Mouse (Mus musculus) embryonic facial prominence, embryonic 12.5 days (tissue): Measurements from ENCODE around the gene Apeh. TPM values are rescaled to one million over a fixed set of nuclear protein-coding genes. Genes with fewer than 3 reads are reported as not detected.

ENCODE experiments used
- ATAC-seq: fragments of 200-750 bp; cut with Nextera tagmentation; 2 replicates; pipeline ENCODE4 v1.8.0; 2017; ENCODE audit not compliant: insufficient number of reproducible peaks, insufficient read depth, low FRiP score, low TSS enrichment
- H3K27ac ChIP-seq: fragments of 300-500 bp; sonication (generic); 2 replicates; pipeline ENCODE4 v1.5.1; 2016; ENCODE audit warnings: mild to moderate bottlenecking
- H3K27me3 ChIP-seq: fragments of 300-500 bp; sonication (generic); 2 replicates; pipeline ENCODE4 v1.6.1; 2016; ENCODE audit warnings: mild to moderate bottlenecking, moderate library complexity
- H3K36me3 ChIP-seq: fragments of 300-500 bp; sonication (generic); 2 replicates; pipeline ENCODE4 v1.6.1; 2016; ENCODE audit warnings: mild to moderate bottlenecking
- H3K4me1 ChIP-seq: fragments of 300-500 bp; sonication (generic); 2 replicates; pipeline ENCODE4 v1.6.1; 2016
- H3K4me2 ChIP-seq: fragments of 300-500 bp; sonication (generic); replicated peaks from 2 replicates; pipeline ENCODE4 v1.6.1; 2016; ENCODE audit warnings: mild to moderate bottlenecking, moderate library complexity
- H3K4me3 ChIP-seq: fragments of 300-500 bp; sonication (generic); 2 replicates; pipeline ENCODE4 v1.5.1; 2016; ENCODE audit warnings: mild to moderate bottlenecking
- H3K9ac ChIP-seq: fragments of 300-500 bp; sonication (generic); 2 replicates; pipeline ENCODE4 v1.6.1; 2016; ENCODE audit warnings: mild to moderate bottlenecking, moderate library complexity
- H3K9me3 ChIP-seq: fragments of 300-500 bp; sonication (generic); 2 replicates; pipeline ENCODE4 v1.6.1; 2016; ENCODE audit warnings: mild to moderate bottlenecking, moderate library complexity
- WGBS: fragments of 180-500 bp; shearing (Covaris S2); methylation state at CpG from one replicate; pipeline ENCODE4 v1.1.7; 2016; 5-methylcytosine and 5-hydroxymethylcytosine counted together
- polyA plus RNA-seq: library from polyadenylated mRNA; unstranded; fragments of >200 nt; fragmentation: Nextera tagmentation; extraction: Ambion mirVana; gene quantifications from 2 replicates; pipeline ENCODE4 v1.2.1, GENCODE M21; 2016

The Apeh gene
- polyA plus RNA-seq, 1 experiment from 2014 or later, result 54.7 TPM

GRCm38 (mm10) chr9:108072481-108072924 is 21.9 kb downstream of the Apeh start:
- no peak overlapping the region for H3K4me3 ChIP-seq
- no peak for ATAC-seq
- 70% methylated on average over 9 of the region's 9 CpGs for WGBS
- no peak overlapping the region for H3K9ac ChIP-seq
- H3K4me1 ChIP-seq, result peaks cover under 1% of the 10 kb centered on the region; the same call in 1 of the 2 replicates
- no peaks in the 10 kb centered on the region for H3K27me3 ChIP-seq
- no peak overlapping the region for H3K4me2 ChIP-seq
- H3K27ac ChIP-seq, result no peak overlapping the region
- no peaks in the 10 kb centered on the region for H3K9me3 ChIP-seq
- peaks cover 12% of the 10 kb centered on the region for H3K36me3 ChIP-seq

- H3K9ac ChIP-seq, result no peak overlapping the region
- no peaks in the 10 kb centered on the region for H3K27me3 ChIP-seq
- H3K36me3 ChIP-seq, result peaks cover 13% of the 10 kb centered on the region
- no peaks in the 10 kb centered on the region for H3K9me3 ChIP-seq
- H3K4me3 ChIP-seq, result no peak overlapping the region
- no peak overlapping the region for H3K27ac ChIP-seq
- H3K4me2 ChIP-seq, result no peak overlapping the region
- ATAC-seq, result no peak
- H3K4me1 ChIP-seq, result no peaks in the 10 kb centered on the region
- WGBS, result 79% methylated on average over 4 of the region's 4 CpGs
These were observed 22.6 kb downstream of the Apeh start for GRCm38 (mm10) chr9:108071801-108072200.

- Histone ChIP-seq H3K9me3 (no peaks in the 10 kb centered on the region), H3K4me1 (no peaks in the 10 kb centered on the region), H3K4me3 (no peak overlapping the region), H3K4me2 (no peak overlapping the region), H3K9ac (no peak overlapping the region), H3K27ac (no peak overlapping the region), H3K36me3 (peaks cover 27% of the 10 kb centered on the region), H3K27me3 (no peaks in the 10 kb centered on the region)
- no peak for ATAC-seq
- WGBS, result 84% methylated on average over 7 of the region's 7 CpGs
These were observed 24.9 kb downstream of the Apeh start for GRCm38 (mm10) chr9:108069529-108069928.

GRCm38 (mm10) chr9:108069007-108069406 is 25.4 kb downstream of the Apeh start:
- Histone ChIP-seq H3K4me2 (no peak overlapping the region), H3K27me3 (no peaks in the 10 kb centered on the region), H3K4me1 (no peaks in the 10 kb centered on the region), H3K36me3 (peaks cover 32% of the 10 kb centered on the region), H3K9me3 (no peaks in the 10 kb centered on the region), H3K4me3 (no peak overlapping the region), H3K27ac (no peak overlapping the region), H3K9ac (no peak overlapping the region)
- ATAC-seq, result no peak
- WGBS, result 85% methylated on average over 9 of the region's 9 CpGs

GRCm38 (mm10) chr9:108067900-108068299 is 26.5 kb downstream of the Apeh start:
- peaks cover 40% of the 10 kb centered on the region for H3K36me3 ChIP-seq
- no peak for ATAC-seq
- no peak overlapping the region for H3K4me3 ChIP-seq
- H3K9me3 ChIP-seq, result no peaks in the 10 kb centered on the region
- 22% methylated on average over 8 of the region's 8 CpGs for WGBS
- no peaks in the 10 kb centered on the region for H3K4me1 ChIP-seq
- H3K27ac ChIP-seq, result no peak overlapping the region
- H3K27me3 ChIP-seq, result no peaks in the 10 kb centered on the region
- H3K4me2 ChIP-seq, result no peak overlapping the region
- no peak overlapping the region for H3K9ac ChIP-seq

- Histone ChIP-seq H3K27me3 (no peaks in the 10 kb centered on the region), H3K4me1 (no peaks in the 10 kb centered on the region), H3K4me3 (no peak overlapping the region), H3K4me2 (no peak overlapping the region), H3K27ac (no peak overlapping the region), H3K36me3 (peaks cover 47% of the 10 kb centered on the region), H3K9ac (no peak overlapping the region), H3K9me3 (no peaks in the 10 kb centered on the region)
- ATAC-seq, result no peak
- 87% methylated on average over 7 of the region's 7 CpGs for WGBS
These were observed 27.2 kb downstream of the Apeh start for GRCm38 (mm10) chr9:108067199-108067598.

GRCm38 (mm10) chr9:108065491-108066011 is 28.9 kb downstream of the Apeh start:
- Histone ChIP-seq H3K36me3 (peaks cover 53% of the 10 kb centered on the region), H3K27ac (no peak overlapping the region), H3K4me3 (no peak overlapping the region), H3K9ac (no peak overlapping the region), H3K9me3 (no peaks in the 10 kb centered on the region), H3K27me3 (no peaks in the 10 kb centered on the region), H3K4me1 (no peaks in the 10 kb centered on the region), H3K4me2 (no peak overlapping the region)
- no peak for ATAC-seq
- WGBS, result 43% methylated on average over 5 of the region's 5 CpGs

GRCm38 (mm10) chr9:108063361-108063760 is 31.0 kb downstream of the Apeh start:
- Histone ChIP-seq H3K27ac (no peak overlapping the region), H3K4me2 (no peak overlapping the region), H3K27me3 (no peaks in the 10 kb centered on the region), H3K9me3 (no peaks in the 10 kb centered on the region), H3K36me3 (peaks cover 68% of the 10 kb centered on the region), H3K4me1 (no peaks in the 10 kb centered on the region), H3K4me3 (no peak overlapping the region), H3K9ac (0 out of 2 replicates have a peak overlapping the region, but pooled peaks have one; percentile 10)
- 89% methylated on average over 12 of the region's 12 CpGs for WGBS
- ATAC-seq, result no peak

- H3K27ac ChIP-seq, result no peak overlapping the region
- no peaks in the 10 kb centered on the region for H3K9me3 ChIP-seq
- WGBS, result 91% methylated on average over 3 of the region's 3 CpGs
- H3K36me3 ChIP-seq, result peaks cover 80% of the 10 kb centered on the region
- ATAC-seq, result peak; percentile 41; the same call in 1 of the 2 replicates
- H3K27me3 ChIP-seq, result no peaks in the 10 kb centered on the region
- no peaks in the 10 kb centered on the region for H3K4me1 ChIP-seq
- no peak overlapping the region for H3K9ac ChIP-seq
- no peak overlapping the region for H3K4me2 ChIP-seq
- H3K4me3 ChIP-seq, result no peak overlapping the region
These were observed 32.3 kb downstream of the Apeh start for GRCm38 (mm10) chr9:108062142-108062541.

GRCm38 (mm10) chr9:108058291-108058690 is 36.1 kb downstream of the Apeh start:
- H3K36me3 ChIP-seq, result peaks cover 85% of the 10 kb centered on the region
- 91% methylated on average over 9 of the region's 9 CpGs for WGBS

GRCm38 (mm10) chr9:108057262-108057562 is 37.2 kb downstream of the Apeh start:
- Histone ChIP-seq H3K27me3 (no peaks in the 10 kb centered on the region), H3K4me1 (peaks cover 9% of the 10 kb centered on the region), H3K9ac (no peak overlapping the region), H3K9me3 (no peaks in the 10 kb centered on the region), H3K36me3 (peaks cover 77% of the 10 kb centered on the region), H3K4me2 (no peak overlapping the region), H3K4me3 (no peak overlapping the region), H3K27ac (no peak overlapping the region)
- no peak for ATAC-seq
- 91% methylated on average over 5 of the region's 5 CpGs for WGBS

More at GRCm38 (mm10) chr9:108058291-108058690, 36.1 kb downstream of the Apeh start:
- Histone ChIP-seq H3K9ac (no peak overlapping the region; the same call in 1 of the 2 replicates), H3K4me3 (no peak overlapping the region), H3K27ac (no peak overlapping the region), H3K4me1 (peaks cover 3% of the 10 kb centered on the region; the same call in 1 of the 2 replicates), H3K9me3 (no peaks in the 10 kb centered on the region), H3K27me3 (no peaks in the 10 kb centered on the region), H3K4me2 (no peak overlapping the region)
- ATAC-seq, result no peak

GRCm38 (mm10) chr9:108056361-108057261 is 37.8 kb downstream of the Apeh start:
- Histone ChIP-seq H3K9ac (no peak overlapping the region), H3K4me2 (no peak overlapping the region), H3K4me3 (no peak overlapping the region), H3K4me1 (peaks cover 9% of the 10 kb centered on the region), H3K27me3 (no peaks in the 10 kb centered on the region), H3K36me3 (peaks cover 77% of the 10 kb centered on the region), H3K9me3 (no peaks in the 10 kb centered on the region), H3K27ac (no peak overlapping the region)
- 74% methylated on average over 28 of the region's 28 CpGs for WGBS
- ATAC-seq, result no peak
